Mouse (Mus musculus) forebrain, embryonic 10.5 days (tissue): ENCODE measurements around the gene Aagab. TPM values are rescaled to one million over a fixed set of nuclear protein-coding genes. Genes with fewer than 3 reads are reported as not detected.
A peak's percentile ranks its signal among the peaks of the same experiment; 100 is the strongest.

Experiments used
- DNase-seq: peaks from one replicate; pipeline ENCODE4 v3.0.0-alpha.2; 2017; ENCODE audit warnings: low spot score; ENCODE audit errors: extremely low spot score
- H3K27ac ChIP-seq: fragments of 300-500 bp; sonication (generic); 2 replicates; pipeline ENCODE4 v1.5.1; 2016; ENCODE audit warnings: mild to moderate bottlenecking
- H3K27me3 ChIP-seq: fragments of 300-500 bp; sonication (generic); 2 replicates; pipeline ENCODE4 v1.6.1; 2016; ENCODE audit warnings: mild to moderate bottlenecking; ENCODE audit not compliant: poor library complexity, severe bottlenecking
- H3K36me3 ChIP-seq: fragments of 300-500 bp; sonication (generic); replicated peaks from 2 replicates; pipeline ENCODE4 v1.6.1; 2016; ENCODE audit warnings: mild to moderate bottlenecking, moderate library complexity
- H3K4me1 ChIP-seq: fragments of 300-500 bp; sonication (generic); 2 replicates; pipeline ENCODE4 v1.6.1; 2016
- H3K4me3 ChIP-seq: fragments of 300-500 bp; sonication (generic); 2 replicates; pipeline ENCODE4 v1.5.1; 2016; ENCODE audit warnings: mild to moderate bottlenecking, moderate library complexity
- H3K9me3 ChIP-seq: fragments of 300-500 bp; sonication (generic); 2 replicates; pipeline ENCODE4 v1.6.1; 2016; ENCODE audit warnings: mild to moderate bottlenecking, moderate library complexity
- WGBS: fragments of 180-500 bp; shearing (Covaris S2); methylation state at CpG from one replicate; pipeline ENCODE4 v1.1.7; 2016; 5-methylcytosine and 5-hydroxymethylcytosine counted together
- polyA plus RNA-seq: library from polyadenylated mRNA; unstranded; fragments of >200 nt; fragmentation: Nextera tagmentation; extraction: Ambion mirVana; gene quantifications from 2 replicates; pipeline ENCODE4 v1.2.1, GENCODE M21; 2016

Gene Aagab
- polyA plus RNA-seq, 1 experiment from 2014 or later: 53.9 TPM

DNA sequence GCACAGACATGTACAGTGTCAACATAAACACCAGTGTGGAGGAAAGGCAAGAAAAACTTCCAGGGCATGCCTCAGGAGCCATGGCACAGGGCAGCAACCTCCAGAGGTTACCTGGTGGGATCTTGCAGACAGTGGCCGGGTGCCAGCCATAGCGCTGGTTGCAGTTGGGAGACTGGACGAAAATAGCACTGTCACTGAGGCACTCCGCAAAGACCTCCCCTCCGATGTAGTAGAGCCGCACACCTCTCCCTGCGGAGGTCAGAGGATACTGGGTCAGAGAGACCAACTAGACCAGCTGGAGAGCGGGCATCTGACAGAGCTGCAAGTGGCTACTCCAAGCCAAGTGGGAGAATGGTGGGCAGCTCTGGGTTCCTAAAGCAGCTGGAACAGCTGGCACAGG lies 52.1 kb downstream of the Aagab start:
- Histone ChIP-seq H3K36me3 (peaks cover 99% of the 10 kb centered on the region), H3K4me1 (peaks cover 33% of the 10 kb centered on the region), H3K27me3 (no peaks in the 10 kb centered on the region), H3K27ac (no peak overlapping the region; the same call in 1 of the 2 replicates), H3K9me3 (no peaks in the 10 kb centered on the region), H3K4me3 (no peak overlapping the region)
- no peak for DNase-seq
- 96% methylated on average over 8 of the region's 8 CpGs for WGBS

- peaks cover 99% of the 10 kb centered on the region for H3K36me3 ChIP-seq
- no peak overlapping the region; the same call in 1 of the 2 replicates for H3K27ac ChIP-seq
- peaks cover 33% of the 10 kb centered on the region for H3K4me1 ChIP-seq
- no peaks in the 10 kb centered on the region for H3K27me3 ChIP-seq
- DNase-seq: no peak
- H3K9me3 ChIP-seq: no peaks in the 10 kb centered on the region
- no peak overlapping the region for H3K4me3 ChIP-seq
- WGBS: 88% methylated on average over 1 of the region's 1 CpGs
These were observed 52.6 kb downstream of the Aagab start for GRCm38 (mm10) chr9:63655092-63655491.

DNA sequence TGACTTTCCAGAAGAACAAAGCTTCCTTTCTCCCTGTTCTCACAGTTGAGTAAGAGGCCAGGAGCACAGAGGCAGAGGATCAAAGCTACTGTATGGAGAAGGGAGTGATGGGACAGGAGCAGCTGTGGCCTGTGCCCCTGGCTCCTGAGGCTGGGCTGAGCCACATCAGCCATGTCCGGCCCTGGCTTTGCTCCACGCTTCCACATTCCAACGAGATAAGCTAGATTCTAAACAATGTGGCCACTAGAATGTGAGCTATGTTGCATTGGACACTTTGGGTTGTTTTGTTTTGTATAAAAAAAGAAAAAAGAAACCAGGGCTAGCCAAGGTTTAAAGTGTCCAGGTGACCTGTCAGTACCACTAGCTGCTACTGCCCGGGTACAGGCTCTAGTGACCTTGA lies 54.7 kb downstream of the Aagab start:
- Histone ChIP-seq H3K36me3 (peaks cover 99% of the 10 kb centered on the region), H3K27me3 (no peaks in the 10 kb centered on the region), H3K4me1 (peaks cover 33% of the 10 kb centered on the region), H3K4me3 (no peak overlapping the region), H3K9me3 (no peaks in the 10 kb centered on the region), H3K27ac (no peak overlapping the region)
- 90% methylated on average over 4 of the region's 4 CpGs for WGBS
- no peak for DNase-seq

DNA sequence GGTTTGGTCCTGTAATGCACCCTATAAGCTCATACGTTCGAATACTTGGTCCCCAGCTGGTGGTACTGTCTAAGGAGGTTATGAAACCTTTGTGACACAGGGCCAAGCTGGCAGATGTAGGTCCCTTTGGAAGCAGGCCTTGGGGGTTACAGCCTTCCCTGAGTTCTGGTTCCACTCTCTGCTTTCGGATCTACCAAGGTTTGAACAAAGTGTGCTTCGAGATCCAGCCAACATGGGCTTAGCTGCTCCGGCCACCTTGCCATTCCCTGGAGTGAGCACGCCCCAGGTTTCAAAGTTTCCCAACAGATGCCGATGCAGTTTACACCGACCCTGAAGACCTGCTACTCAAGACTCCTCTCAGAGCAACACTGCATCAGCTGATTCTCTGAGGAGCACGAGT lies 56.0 kb downstream of the Aagab start:
- peaks cover 30% of the 10 kb centered on the region for H3K4me1 ChIP-seq
- 89% methylated on average over 9 of the region's 9 CpGs for WGBS
- no peaks in the 10 kb centered on the region for H3K9me3 ChIP-seq
- peaks cover 99% of the 10 kb centered on the region for H3K36me3 ChIP-seq
- 0 out of 2 replicates have a peak overlapping the region, but pooled peaks have one; percentile 3 for H3K27ac ChIP-seq
- DNase-seq: no peak
- no peak overlapping the region for H3K4me3 ChIP-seq
- no peaks in the 10 kb centered on the region for H3K27me3 ChIP-seq

GRCm38 (mm10) chr9:63658970-63659371 lies 56.5 kb downstream of the Aagab start:
- 82% methylated on average over 5 of the region's 5 CpGs for WGBS
- DNase-seq: no peak
- H3K4me1 ChIP-seq: peaks cover 30% of the 10 kb centered on the region
- H3K27me3 ChIP-seq: no peaks in the 10 kb centered on the region
- 0 out of 2 replicates have a peak overlapping the region, but pooled peaks have one; percentile 3 for H3K27ac ChIP-seq
- no peak overlapping the region for H3K4me3 ChIP-seq
- H3K36me3 ChIP-seq: peaks cover 99% of the 10 kb centered on the region
- no peaks in the 10 kb centered on the region for H3K9me3 ChIP-seq

DNA sequence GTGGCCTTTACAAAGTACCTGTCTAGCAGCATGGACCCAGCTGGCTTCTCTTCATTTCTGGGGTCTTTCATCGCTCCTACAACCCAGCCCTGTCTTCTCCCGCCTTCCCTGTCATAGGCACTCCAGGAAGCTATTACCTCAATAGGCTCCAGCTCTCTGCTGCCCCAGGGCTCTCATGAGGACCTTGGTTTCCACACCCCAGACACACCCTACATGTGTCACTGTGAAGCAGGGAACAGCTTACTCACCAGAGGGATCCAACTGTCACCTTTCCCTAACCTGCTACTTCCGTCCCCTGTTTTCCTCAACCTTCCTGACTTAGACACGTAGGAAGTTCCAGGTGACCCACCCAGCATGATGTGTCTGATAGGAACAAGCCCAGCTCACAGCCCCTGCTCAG lies 57.6 kb downstream of the Aagab start:
- DNase-seq: no peak
- no peak overlapping the region for H3K4me3 ChIP-seq
- no peaks in the 10 kb centered on the region for H3K27me3 ChIP-seq
- 93% methylated on average over 4 of the region's 4 CpGs for WGBS
- peaks cover 98% of the 10 kb centered on the region for H3K36me3 ChIP-seq
- H3K9me3 ChIP-seq: no peaks in the 10 kb centered on the region
- no peak overlapping the region for H3K27ac ChIP-seq
- peaks cover 33% of the 10 kb centered on the region for H3K4me1 ChIP-seq

- peaks cover 98% of the 10 kb centered on the region for H3K36me3 ChIP-seq
- DNase-seq: no peak
These were observed 58.2 kb downstream of the Aagab start for GRCm38 (mm10) chr9:63660691-63661090.

GRCm38 (mm10) chr9:63662759-63663158 lies 60.3 kb downstream of the Aagab start:
- Histone ChIP-seq H3K36me3 (peaks cover 99% of the 10 kb centered on the region), H3K27me3 (no peaks in the 10 kb centered on the region), H3K9me3 (no peaks in the 10 kb centered on the region), H3K4me1 (peaks cover 51% of the 10 kb centered on the region), H3K4me3 (no peak overlapping the region), H3K27ac (no peak overlapping the region)
- WGBS: 85% methylated on average over 7 of the region's 7 CpGs
- no peak for DNase-seq

More at GRCm38 (mm10) chr9:63660691-63661090, 58.2 kb downstream of the Aagab start:
- no peak overlapping the region for H3K4me3 ChIP-seq
- 95% methylated on average over 3 of the region's 3 CpGs for WGBS
- no peaks in the 10 kb centered on the region for H3K9me3 ChIP-seq
- peaks cover 34% of the 10 kb centered on the region for H3K4me1 ChIP-seq
- no peaks in the 10 kb centered on the region for H3K27me3 ChIP-seq
- no peak overlapping the region for H3K27ac ChIP-seq

DNA sequence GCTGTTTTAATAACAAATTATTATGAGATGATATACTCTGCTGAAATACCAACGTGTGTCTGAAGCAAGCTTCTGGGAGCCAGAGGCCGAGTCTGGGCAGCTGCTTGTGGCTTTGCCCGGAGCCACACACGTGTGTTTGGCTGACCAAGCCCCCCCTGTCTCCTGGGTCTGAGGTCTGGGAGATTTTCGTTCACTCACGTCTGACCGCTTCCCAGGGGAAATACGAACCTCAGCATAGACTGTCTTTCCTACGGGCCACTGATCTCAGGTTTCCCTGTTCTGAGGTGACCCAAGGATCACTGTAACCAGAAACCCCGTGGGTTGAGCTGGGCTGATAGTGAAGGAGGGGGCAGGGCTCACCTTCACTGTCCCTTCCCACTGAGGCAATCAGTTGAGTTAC lies 60.8 kb downstream of the Aagab start:
- 67% methylated on average over 10 of the region's 10 CpGs for WGBS
- Histone ChIP-seq H3K36me3 (peaks cover 98% of the 10 kb centered on the region), H3K27ac (0 out of 2 replicates have a peak overlapping the region, but pooled peaks have one; percentile 6), H3K9me3 (no peaks in the 10 kb centered on the region), H3K4me1 (peaks cover 56% of the 10 kb centered on the region), H3K27me3 (no peaks in the 10 kb centered on the region), H3K4me3 (no peak overlapping the region)
- no peak for DNase-seq

- no peak overlapping the region for H3K4me3 ChIP-seq
- H3K27me3 ChIP-seq: no peaks in the 10 kb centered on the region
- H3K9me3 ChIP-seq: no peaks in the 10 kb centered on the region
- peaks cover 87% of the 10 kb centered on the region for H3K36me3 ChIP-seq
- peak overlapping the region; percentile 76; the same call in 1 of the 2 replicates for H3K27ac ChIP-seq
- H3K4me1 ChIP-seq: peaks cover 65% of the 10 kb centered on the region
- no peak for DNase-seq
- WGBS: 73% methylated on average over 2 of the region's 2 CpGs
These were observed 61.9 kb downstream of the Aagab start for GRCm38 (mm10) chr9:63664300-63664745.

GRCm38 (mm10) chr9:63664792-63665646 lies 62.6 kb downstream of the Aagab start:
- Histone ChIP-seq H3K4me1 (peaks cover 67% of the 10 kb centered on the region), H3K9me3 (no peaks in the 10 kb centered on the region), H3K27me3 (no peaks in the 10 kb centered on the region), H3K36me3 (peaks cover 80% of the 10 kb centered on the region), H3K4me3 (no peak overlapping the region), H3K27ac (peak overlapping the region; percentile 76)
- DNase-seq: peak; percentile 25
- 64% methylated on average over 13 of the region's 13 CpGs for WGBS

GRCm38 (mm10) chr9:63666612-63667372 lies 64.3 kb downstream of the Aagab start:
- 80% methylated on average over 18 of the region's 18 CpGs for WGBS
- H3K4me3 ChIP-seq: no peak overlapping the region
- peak overlapping the region; percentile 45 for H3K27ac ChIP-seq
- peaks cover 67% of the 10 kb centered on the region for H3K4me1 ChIP-seq
- H3K9me3 ChIP-seq: peaks cover 2% of the 10 kb centered on the region; the same call in 1 of the 2 replicates
- H3K27me3 ChIP-seq: no peaks in the 10 kb centered on the region
- no peak for DNase-seq
- peaks cover 73% of the 10 kb centered on the region for H3K36me3 ChIP-seq
